Mouse (Mus musculus): ENCODE measurements around the gene Cpne4. TPM values are rescaled to one million over a fixed set of nuclear protein-coding genes. Genes with fewer than 3 reads are reported as not detected.

The Cpne4 gene
- polyA plus RNA-seq, 1 experiment from 2014 or later, result 17.9 TPM

Small RNA genes lying within 50 kb of the gene (microRNA-seq; reads per million reads assigned to microRNA genes)
- gene Gm23391, result not detected

Other genes starting within 250 kb of the Cpne4 start
- gene Acpp, start 209.5 kb upstream of the Cpne4 start, polyA plus RNA-seq (2014; fragmentation: Nextera tagmentation; extraction: Ambion mirVana), result 0.56 and 1.1 TPM in 2 replicates